Mouse (Mus musculus): ENCODE data around the gene Ptgr1.

DNA sequence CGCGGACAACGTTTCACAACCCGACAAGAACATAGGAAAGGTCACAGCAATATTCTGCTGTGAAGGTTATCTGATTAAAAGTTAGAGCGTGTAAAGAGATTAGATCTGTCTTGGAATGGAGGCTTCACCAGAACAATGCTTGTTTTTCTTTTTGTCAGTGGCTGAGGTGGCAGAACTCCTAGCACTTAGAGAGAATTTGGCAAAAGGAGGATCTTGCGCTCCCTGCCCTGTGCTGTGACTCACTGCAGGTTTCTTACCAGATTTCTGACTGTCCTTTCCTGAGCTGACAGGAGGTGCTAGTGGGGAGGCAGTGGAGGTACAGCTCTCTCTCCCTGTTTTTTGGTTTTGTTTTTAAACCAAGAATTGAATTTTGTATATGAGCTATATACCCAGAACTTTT lies 20.1 kb upstream of the Ptgr1 start:
- no peak for TF ChIP-seq CTCF (IDR thresholded peaks at IDR 0.05; ENCODE audit: borderline replicate concordance, control insufficient read depth, extremely low read depth, insufficient read depth, low read length, poor library complexity)
- no peak for TF ChIP-seq POLR2A (IDR thresholded peaks at IDR 0.05; ENCODE audit: control insufficient read depth, extremely low read depth, insufficient read depth, low read length, poor library complexity)
